Comparison of ENCODE assay signal across 9 mouse cellular contexts in the genomic region with DNA sequence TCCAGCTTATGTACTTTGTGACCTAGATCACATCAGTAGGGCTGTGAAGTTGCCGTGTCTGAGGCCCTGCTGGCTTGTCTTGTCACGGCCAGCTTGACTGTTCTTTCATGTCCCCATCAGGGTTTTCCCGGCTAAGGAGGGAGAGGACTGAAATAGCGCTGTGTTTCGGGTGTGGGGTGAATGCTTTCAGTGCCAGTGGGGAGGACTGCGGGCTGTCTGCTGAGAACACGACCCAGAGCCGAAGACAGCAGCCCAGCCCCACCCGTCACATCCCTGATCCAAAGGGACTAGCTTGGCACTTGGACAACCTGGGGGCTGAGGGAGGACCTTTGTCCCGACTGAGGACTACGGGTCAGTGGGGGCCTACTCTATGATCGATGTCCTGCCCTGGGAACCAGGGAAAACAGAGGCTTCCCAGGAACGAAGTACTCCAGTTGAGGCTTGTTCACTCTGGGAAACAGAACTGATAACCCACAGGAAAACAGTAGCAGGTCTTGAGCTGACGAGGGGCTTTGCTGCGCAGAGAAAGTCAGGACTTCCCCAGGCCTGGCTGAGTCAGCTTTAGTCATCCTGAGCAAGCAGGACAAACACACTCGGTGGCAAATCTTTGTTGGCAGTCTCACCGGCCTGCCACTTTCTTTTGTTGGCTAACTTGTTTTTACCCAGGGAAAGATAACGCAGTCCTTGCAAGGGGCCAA. TPM values are rescaled to one million over a fixed set of nuclear protein-coding genes. Genes with fewer than 3 reads are reported as not detected.
DNase-seq lines count a peak whose midpoint lies in the region; ATAC-seq and TF ChIP-seq lines count a peak whose summit lies in the region.
"Had no signal": no experiment of that assay in that cellular context is flagged by ENCODE, and none has a peak within 500 bp of the region (broad histone marks: within the 10 kb centered on the region; RNA-seq: fewer than 3 reads in every experiment).

No protein-coding gene starts in this region.

- TF ChIP-seq CTCF in Patski (IDR thresholded peaks at IDR 0.05), result no peak
- no peak for TF ChIP-seq CTCF in forebrain, postnatal 0 days (IDR thresholded peaks at IDR 0.05; ENCODE audit: low read depth)

- ATAC-seq in hindbrain, embryonic 13.5 days (ENCODE audit: low FRiP score), result no peak
- no peak for ATAC-seq in hindbrain, embryonic 14.5 days (ENCODE audit: low FRiP score)
- ATAC-seq in Patski, result peak; percentile 51
- ATAC-seq in heart, embryonic 12.5 days (ENCODE audit: insufficient number of reproducible peaks, low FRiP score), result peak; percentile 62
- ATAC-seq in forebrain, postnatal 0 days, result no peak
- no peak for ATAC-seq in midbrain, embryonic 16.5 days
- no peak for ATAC-seq in CD4-positive, CD25-positive, alpha-beta regulatory T cell, adult 4 months

- H3K4me3 ChIP-seq in hindbrain, embryonic 13.5 days, result no peak overlapping the region
- H3K4me3 ChIP-seq in hindbrain, embryonic 14.5 days (replicated peaks; ENCODE audit: low read length), result no peak overlapping the region
- no peak overlapping the region for H3K4me3 ChIP-seq in heart, embryonic 12.5 days
- H3K4me3 ChIP-seq in forebrain, postnatal 0 days (ENCODE audit: low read depth, low read length), result no peak overlapping the region
- no peak overlapping the region for H3K4me3 ChIP-seq in midbrain, embryonic 16.5 days (ENCODE audit: low read depth, low read length)

- H3K9ac ChIP-seq in hindbrain, embryonic 13.5 days, result no peak overlapping the region
- H3K9ac ChIP-seq in hindbrain, embryonic 14.5 days, result no peak overlapping the region
- peak overlapping the region; percentile 32; the same call in 1 of the 2 replicates for H3K9ac ChIP-seq in heart, embryonic 12.5 days
- no peak overlapping the region for H3K9ac ChIP-seq in forebrain, postnatal 0 days
- no peak overlapping the region for H3K9ac ChIP-seq in midbrain, embryonic 16.5 days (ENCODE audit: low read depth, low read length)

- POLR2A ChIA-PET in Patski (lab: Charles Lee), result interaction anchor here (0.7 kb wide), 1 partner anchor 9 kb away, joined by 3 read pairs; no protein-coding TSS in a partner anchor

- CTCF ChIA-PET in Patski (lab: Charles Lee), result interaction anchor here (1.1 to 1.2 kb wide), 2 partner anchors 34 to 40 kb away, joined by 3 read pairs; no protein-coding TSS in a partner anchor

- H3K4me2 ChIP-seq in hindbrain, embryonic 13.5 days, result no peak overlapping the region
- no peak overlapping the region for H3K4me2 ChIP-seq in hindbrain, embryonic 14.5 days (replicated peaks)
- peak overlapping the region; percentile 39 for H3K4me2 ChIP-seq in heart, embryonic 12.5 days
- no peak overlapping the region for H3K4me2 ChIP-seq in forebrain, postnatal 0 days (ENCODE audit: low read depth)
- no peak overlapping the region for H3K4me2 ChIP-seq in midbrain, embryonic 16.5 days (ENCODE audit: low read length)

- peaks cover 4% of the 10 kb centered on the region; the same call in 1 of the 2 replicates for H3K4me1 ChIP-seq in hindbrain, embryonic 13.5 days (replicated peaks)
- H3K4me1 ChIP-seq in hindbrain, embryonic 14.5 days (replicated peaks; ENCODE audit: control insufficient read depth, insufficient read depth, low read length), result no peaks in the 10 kb centered on the region
- peaks cover 60% of the 10 kb centered on the region for H3K4me1 ChIP-seq in heart, embryonic 12.5 days (replicated peaks)
- no peaks in the 10 kb centered on the region for H3K4me1 ChIP-seq in forebrain, postnatal 0 days (ENCODE audit: insufficient read depth)
- H3K4me1 ChIP-seq in midbrain, embryonic 16.5 days (ENCODE audit: control insufficient read depth, insufficient read depth, low read length), result no peaks in the 10 kb centered on the region

- in situ Hi-C loops in Patski (cut with MboI; ENCODE audit: low pct_unique_long_range_greater_than_20kb), result no loop called here

- no peaks in the 10 kb centered on the region for H3K27me3 ChIP-seq in hindbrain, embryonic 13.5 days
- no peaks in the 10 kb centered on the region for H3K27me3 ChIP-seq in hindbrain, embryonic 14.5 days (ENCODE audit: control insufficient read depth, insufficient read depth, low read length)
- no peaks in the 10 kb centered on the region for H3K27me3 ChIP-seq in Patski
- peaks cover 19% of the 10 kb centered on the region for H3K27me3 ChIP-seq in heart, embryonic 12.5 days (replicated peaks)
- H3K27me3 ChIP-seq in forebrain, postnatal 0 days (ENCODE audit: insufficient read depth, low read length), result no peaks in the 10 kb centered on the region
- no peaks in the 10 kb centered on the region for H3K27me3 ChIP-seq in midbrain, embryonic 16.5 days (ENCODE audit: control insufficient read depth, insufficient read depth, low read depth, low read length)

- peak overlapping the region; percentile 55; the same call in 1 of the 2 replicates for H3K27ac ChIP-seq in hindbrain, embryonic 13.5 days
- H3K27ac ChIP-seq in hindbrain, embryonic 14.5 days, result no peak overlapping the region
- H3K27ac ChIP-seq in heart, embryonic 12.5 days (ENCODE audit: poor library complexity, severe bottlenecking), result peak overlapping the region; percentile 82
- no peak overlapping the region for H3K27ac ChIP-seq in forebrain, postnatal 0 days (ENCODE audit: low read depth, low read length)
- H3K27ac ChIP-seq in midbrain, embryonic 16.5 days (ENCODE audit: low read length), result no peak overlapping the region

- H3K36me3 ChIP-seq in hindbrain, embryonic 13.5 days, result peaks cover 82% of the 10 kb centered on the region
- H3K36me3 ChIP-seq in hindbrain, embryonic 14.5 days (replicated peaks; ENCODE audit: control insufficient read depth, insufficient read depth), result peaks cover 79% of the 10 kb centered on the region
- H3K36me3 ChIP-seq in heart, embryonic 12.5 days, result no peaks in the 10 kb centered on the region; the same call in 1 of the 2 replicates
- H3K36me3 ChIP-seq in forebrain, postnatal 0 days (ENCODE audit: insufficient read depth), result peaks cover 41% of the 10 kb centered on the region
- peaks cover 28% of the 10 kb centered on the region for H3K36me3 ChIP-seq in midbrain, embryonic 16.5 days (ENCODE audit: control insufficient read depth, insufficient read depth, low read length)

- 76% methylated on average over 18 of the region's 18 CpGs for WGBS in hindbrain, embryonic 13.5 days
- WGBS in hindbrain, embryonic 14.5 days, result 67% methylated on average over 18 of the region's 18 CpGs
- 9% methylated on average over 18 of the region's 18 CpGs for WGBS in heart, embryonic 12.5 days
- WGBS in forebrain, postnatal 0 days, result 66% methylated on average over 18 of the region's 18 CpGs
- 69% methylated on average over 18 of the region's 18 CpGs for WGBS in midbrain, embryonic 16.5 days

- no peak for DNase-seq in hindbrain, embryonic 14.5 days (ENCODE audit: low spot score)
- peak; percentile 82 for DNase-seq in Patski (ENCODE audit: low read depth, low spot score)
- peak; percentile 52 for DNase-seq in lung, postnatal 14 days
- DNase-seq in forebrain, postnatal 0 days, result no peak

- H3K9me3 ChIP-seq in hindbrain, embryonic 13.5 days, result no peaks in the 10 kb centered on the region
- no peaks in the 10 kb centered on the region for H3K9me3 ChIP-seq in hindbrain, embryonic 14.5 days (ENCODE audit: control insufficient read depth, low read length)
- H3K9me3 ChIP-seq in heart, embryonic 12.5 days (replicated peaks), result no peaks in the 10 kb centered on the region
- no peaks in the 10 kb centered on the region for H3K9me3 ChIP-seq in forebrain, postnatal 0 days (ENCODE audit: low read length)
- H3K9me3 ChIP-seq in midbrain, embryonic 16.5 days (replicated peaks; ENCODE audit: control insufficient read depth, low read length, poor library complexity, severe bottlenecking), result no peaks in the 10 kb centered on the region

RNA-seq across cellular contexts. Expression of a gene that starts 23.9 kb away (rescaled TPM):
- 94.8 and 101 TPM in 2 replicates for polyA plus RNA-seq in hindbrain, embryonic 13.5 days (2015; fragmentation: Nextera tagmentation; extraction: Ambion mirVana)
- 136 and 159 TPM in 2 replicates for polyA plus RNA-seq in hindbrain, embryonic 14.5 days (2014; fragmentation: Nextera tagmentation; extraction: Ambion mirVana)
- polyA plus RNA-seq in Patski (2021), result 141 TPM
- polyA plus RNA-seq in heart, embryonic 12.5 days (2016; fragmentation: Nextera tagmentation; extraction: Ambion mirVana), result 75.3 and 80.1 TPM in 2 replicates
- 83.0 and 95.7 TPM in 2 replicates for total RNA-seq in forebrain, postnatal 0 days (2014; rRNA removed)
- polyA plus RNA-seq in forebrain, postnatal 0 days (2015; fragmentation: Nextera tagmentation; extraction: Ambion mirVana), result 85.8 and 101 TPM in 2 replicates
- polyA plus RNA-seq in midbrain, embryonic 16.5 days (2015; fragmentation: Nextera tagmentation; extraction: Ambion mirVana), result 95.7 and 98.3 TPM in 2 replicates
- polyA plus RNA-seq in CD4-positive, CD25-positive, alpha-beta regulatory T cell, adult 4 months (2017; shearing (Covaris generic)), result 10 to 100 TPM; 22.1 to 42.5 TPM

RNA-seq across cellular contexts. Expression of a gene that starts 32.5 kb away (rescaled TPM):
- 19.7 and 21.0 TPM in 2 replicates for polyA plus RNA-seq in hindbrain, embryonic 13.5 days (2015; fragmentation: Nextera tagmentation; extraction: Ambion mirVana)
- 13.8 and 15.2 TPM in 2 replicates for polyA plus RNA-seq in hindbrain, embryonic 14.5 days (2014; fragmentation: Nextera tagmentation; extraction: Ambion mirVana)
- polyA plus RNA-seq in Patski (2021), result 10.0 TPM
- 4.1 and 4.3 TPM in 2 replicates for polyA plus RNA-seq in heart, embryonic 12.5 days (2016; fragmentation: Nextera tagmentation; extraction: Ambion mirVana)
- 16.5 and 24.0 TPM in 2 replicates for total RNA-seq in forebrain, postnatal 0 days (2014; rRNA removed)
- 10.4 and 14.1 TPM in 2 replicates for polyA plus RNA-seq in forebrain, postnatal 0 days (2015; fragmentation: Nextera tagmentation; extraction: Ambion mirVana)
- polyA plus RNA-seq in midbrain, embryonic 16.5 days (2015; fragmentation: Nextera tagmentation; extraction: Ambion mirVana), result 19.4 and 21.0 TPM in 2 replicates
- polyA plus RNA-seq in CD4-positive, CD25-positive, alpha-beta regulatory T cell, adult 4 months (2017; shearing (Covaris generic)), result 10 to 100 TPM; 17.3 to 27.2 TPM

RNA-seq across cellular contexts. Expression of a gene that starts 50.7 kb away (rescaled TPM):
- polyA plus RNA-seq in hindbrain, embryonic 13.5 days (2015; fragmentation: Nextera tagmentation; extraction: Ambion mirVana), result 4.6 and 4.8 TPM in 2 replicates
- 3.5 and 4.2 TPM in 2 replicates for polyA plus RNA-seq in hindbrain, embryonic 14.5 days (2014; fragmentation: Nextera tagmentation; extraction: Ambion mirVana)
- polyA plus RNA-seq in Patski (2021), result 0.17 TPM
- polyA plus RNA-seq in heart, embryonic 12.5 days (2016; fragmentation: Nextera tagmentation; extraction: Ambion mirVana), result 12.3 and 13.8 TPM in 2 replicates
- total RNA-seq in forebrain, postnatal 0 days (2014; rRNA removed), result 4.0 and 4.5 TPM in 2 replicates
- polyA plus RNA-seq in forebrain, postnatal 0 days (2015; fragmentation: Nextera tagmentation; extraction: Ambion mirVana), result 3.1 and 3.5 TPM in 2 replicates
- 3.4 and 4.3 TPM in 2 replicates for polyA plus RNA-seq in midbrain, embryonic 16.5 days (2015; fragmentation: Nextera tagmentation; extraction: Ambion mirVana)
- under 1 TPM; 0.85 to 0.91 TPM for polyA plus RNA-seq in CD4-positive, CD25-positive, alpha-beta regulatory T cell, adult 4 months (2017; shearing (Covaris generic))
- total RNA-seq: neutrophil, adult 5-6 weeks had no signal

RNA-seq across cellular contexts. Expression of a gene that starts 54.1 kb away (rescaled TPM):
- 1.4 and 1.5 TPM in 2 replicates for polyA plus RNA-seq in hindbrain, embryonic 13.5 days (2015; fragmentation: Nextera tagmentation; extraction: Ambion mirVana)
- 2.8 and 3.1 TPM in 2 replicates for polyA plus RNA-seq in hindbrain, embryonic 14.5 days (2014; fragmentation: Nextera tagmentation; extraction: Ambion mirVana)
- 1.4 TPM for polyA plus RNA-seq in Patski (2021)
- polyA plus RNA-seq in heart, embryonic 12.5 days (2016; fragmentation: Nextera tagmentation; extraction: Ambion mirVana), result 1.4 and 2.3 TPM in 2 replicates
- 0.67 and 1.6 TPM in 2 replicates for total RNA-seq in forebrain, postnatal 0 days (2014; rRNA removed)
- 2.9 and 4.9 TPM in 2 replicates for polyA plus RNA-seq in forebrain, postnatal 0 days (2015; fragmentation: Nextera tagmentation; extraction: Ambion mirVana)
- 2.8 and 2.9 TPM in 2 replicates for polyA plus RNA-seq in midbrain, embryonic 16.5 days (2015; fragmentation: Nextera tagmentation; extraction: Ambion mirVana)
- under 1 TPM in 1 of 2 experiments, not detected in 1; 0.56 TPM for polyA plus RNA-seq in CD4-positive, CD25-positive, alpha-beta regulatory T cell, adult 4 months (2017; shearing (Covaris generic))
- total RNA-seq: neutrophil, adult 5-6 weeks had no signal

Comparison
In these comparisons a context has a peak if more than half of its experiments do, and no peak if none do; other contexts are left out.
1. H3K27ac ChIP-seq: peak in hindbrain, embryonic 13.5 days (single experiment) and heart, embryonic 12.5 days (single experiment); none in hindbrain, embryonic 14.5 days (single experiment), forebrain, postnatal 0 days (single experiment) and midbrain, embryonic 16.5 days (single experiment).
2. ATAC-seq: peak in Patski (single experiment) and heart, embryonic 12.5 days (single experiment); none in hindbrain, embryonic 13.5 days (single experiment), hindbrain, embryonic 14.5 days (single experiment), forebrain, postnatal 0 days (single experiment), midbrain, embryonic 16.5 days (single experiment) and CD4-positive, CD25-positive, alpha-beta regulatory T cell, adult 4 months (single experiment).
3. DNase-seq: peak in Patski (single experiment) and lung, postnatal 14 days (single experiment); none in hindbrain, embryonic 14.5 days (single experiment) and forebrain, postnatal 0 days (single experiment).